Mouse (Mus musculus) MEL (cell line): ENCODE measurements around the gene Oip5. TPM values are rescaled to one million over a fixed set of nuclear protein-coding genes. Genes with fewer than 3 reads are reported as not detected.

ENCODE experiments used
- DNase-seq: peaks from one replicate; pipeline ENCODE4 v3.0.0; 2011; ENCODE audit warnings: low read depth, low spot score
- H3K27ac ChIP-seq: 2 replicates; pipeline ENCODE4 v1.5.1; 2012; ENCODE audit warnings: low read depth, mild to moderate bottlenecking, control low read depth, low read length, moderate library complexity; ENCODE audit not compliant: control insufficient read depth
- H3K27me3 ChIP-seq, 2 experiments: fragments of 150-350 bp in 1 of 2; sonication (generic) in 1 of 2; 2 replicates each; pipeline ENCODE4 v1.6.1; 2012; ENCODE audit warnings: low read length in 2 of 2, mild to moderate bottlenecking in 2 of 2, improper control_type of control experiment in 1 of 2, moderate library complexity in 1 of 2; ENCODE audit not compliant: insufficient read depth in 2 of 2, control insufficient read depth in 1 of 2
- H3K36me3 ChIP-seq, 2 experiments: 2 replicates each; pipeline ENCODE4 v1.6.1; 2012 to 2014; ENCODE audit warnings: low read length in 2 of 2, improper control_type of control experiment in 1 of 2, inconsistent platforms in 1 of 2, mild to moderate bottlenecking in 1 of 2; ENCODE audit not compliant: insufficient read depth in 2 of 2, control insufficient read depth in 1 of 2
- H3K4me1 ChIP-seq, 2 experiments: fragments of 150-350 bp in 1 of 2; sonication (generic) in 1 of 2; 2 replicates each; pipeline ENCODE4 v1.6.1; 2012; ENCODE audit warnings: low read length in 2 of 2, improper control_type of control experiment in 1 of 2, mild to moderate bottlenecking in 1 of 2; ENCODE audit not compliant: insufficient read depth in 2 of 2, control insufficient read depth in 1 of 2
- H3K4me3 ChIP-seq, 2 experiments: fragments of 150-350 bp in 1 of 2; sonication (generic) in 1 of 2; 2 replicates each; pipeline ENCODE4 v1.5.1; 2012; ENCODE audit warnings: low read depth in 2 of 2, low read length in 2 of 2, mild to moderate bottlenecking in 2 of 2, moderate library complexity in 2 of 2, control low read depth in 1 of 2, improper control_type of control experiment in 1 of 2; ENCODE audit not compliant: control insufficient read depth in 1 of 2, insufficient read depth in 1 of 2
- H3K79me2 ChIP-seq: 2 replicates; pipeline ENCODE4 v1.6.1; 2012; ENCODE audit warnings: mild to moderate bottlenecking, low read length, moderate library complexity; ENCODE audit not compliant: control insufficient read depth, poor library complexity, insufficient read depth
- H3K9ac ChIP-seq: 2 replicates; pipeline ENCODE4 v1.6.1; 2012; ENCODE audit warnings: low read depth, mild to moderate bottlenecking, control low read depth, low read length, moderate library complexity; ENCODE audit not compliant: control insufficient read depth, poor library complexity, severe bottlenecking
- H3K9me3 ChIP-seq: fragments of 150-350 bp; sonication (generic); replicated peaks from 2 replicates; pipeline ENCODE4 v1.6.1; 2012; ENCODE audit warnings: mild to moderate bottlenecking, low read length, improper control_type of control experiment, moderate library complexity; ENCODE audit not compliant: insufficient read depth
- EP300 ChIP-seq, 2 experiments: IDR thresholded peaks; 2 replicates each; pipeline ENCODE4 v1.6.1; 2011; ENCODE audit warnings: improper control_type of control experiment in 2 of 2, low read length in 2 of 2, low read depth in 1 of 2, mild to moderate bottlenecking in 1 of 2
- GATA1 ChIP-seq: IDR thresholded peaks from 2 replicates; pipeline ENCODE4 v1.6.1; 2011; ENCODE audit warnings: low read depth, low read length, improper control_type of control experiment
- JUND ChIP-seq: IDR thresholded peaks from 2 replicates; pipeline ENCODE4 v1.6.1; 2011; ENCODE audit warnings: low read depth, mild to moderate bottlenecking, improper control_type of control experiment, low read length
- MAZ ChIP-seq: IDR thresholded peaks from 2 replicates; pipeline ENCODE4 v1.6.1; 2012; ENCODE audit warnings: low read depth, mild to moderate bottlenecking, inconsistent platforms, low read length, improper control_type of control experiment
- MYC ChIP-seq: IDR thresholded peaks from 2 replicates; pipeline ENCODE4 v1.6.1; 2011; ENCODE audit warnings: low read depth, mild to moderate bottlenecking, low read length, improper control_type of control experiment, moderate library complexity
- RCOR1 ChIP-seq: IDR thresholded peaks from 2 replicates; pipeline ENCODE4 v1.6.1; 2012; ENCODE audit warnings: low read depth, mild to moderate bottlenecking, inconsistent platforms, low read length, improper control_type of control experiment
- SIN3A ChIP-seq: IDR thresholded peaks from 2 replicates; pipeline ENCODE4 v1.6.1; 2012; ENCODE audit warnings: low read length, improper control_type of control experiment, inconsistent platforms
- TAL1 ChIP-seq: IDR thresholded peaks from 2 replicates; pipeline ENCODE4 v1.6.1; 2012; ENCODE audit warnings: mild to moderate bottlenecking, inconsistent platforms, low read length, moderate library complexity, mixed read lengths
- UBTF ChIP-seq: IDR thresholded peaks from 2 replicates; pipeline ENCODE4 v1.6.1; 2012; ENCODE audit warnings: low read depth, mild to moderate bottlenecking, inconsistent platforms, low read length, improper control_type of control experiment, moderate library complexity, borderline replicate concordance; ENCODE audit not compliant: insufficient read depth
- USF1 ChIP-seq: IDR thresholded peaks from 2 replicates; pipeline ENCODE4 v1.6.1; 2014; ENCODE audit warnings: low read depth, mild to moderate bottlenecking, inconsistent platforms, low read length, improper control_type of control experiment, moderate library complexity
- USF2 ChIP-seq, 2 experiments: IDR thresholded peaks; 2 replicates each; pipeline ENCODE4 v1.6.1; 2011 to 2012; ENCODE audit warnings: improper control_type of control experiment in 2 of 2, low read length in 2 of 2, borderline replicate concordance in 1 of 2, inconsistent platforms in 1 of 2, low read depth in 1 of 2, mild to moderate bottlenecking in 1 of 2; ENCODE audit not compliant: insufficient read depth in 1 of 2
- ZC3H11A ChIP-seq: IDR thresholded peaks from 2 replicates; pipeline ENCODE4 v1.6.1; 2012; ENCODE audit warnings: low read depth, mild to moderate bottlenecking, inconsistent platforms, low read length, improper control_type of control experiment
- ZMIZ1 ChIP-seq: IDR thresholded peaks from 2 replicates; pipeline ENCODE4 v1.6.1; 2012; ENCODE audit warnings: low read depth, mild to moderate bottlenecking, inconsistent platforms, low read length, improper control_type of control experiment, moderate library complexity
- ZNF384 ChIP-seq: IDR thresholded peaks from 2 replicates; pipeline ENCODE4 v1.6.1; 2012; ENCODE audit warnings: low read depth, mild to moderate bottlenecking, inconsistent platforms, low read length, improper control_type of control experiment
- polyA plus RNA-seq, 2 experiments: library from polyadenylated mRNA; stranded (reverse) in 1 of 2; unstranded in 1 of 2; fragments of >175 nt in 1 of 2; fragments of >200 nt in 1 of 2; gene quantifications; 2 replicates each; pipeline versions ENCODE4 v1.2.1 to v1.2.4; 2012; ENCODE audit warnings: low replicate concordance in 2 of 2, low read depth in 1 of 2; ENCODE audit not compliant: insufficient read length in 2 of 2, insufficient read depth in 1 of 2, missing spikeins in 1 of 2
- total RNA-seq: library from RNA; depleted of rRNA; stranded (reverse); fragments of 300-350 nt; gene quantifications from 2 replicates; pipeline ENCODE4 v1.2.3, GENCODE M21; 2012; rRNA removed

Gene Oip5
- total and polyA plus RNA-seq, 3 experiments = 18.1 to 29.6 TPM; not detected in 1

GRCm38 (mm10) chr2:119566182-119566855 lies 52.0 kb downstream of the Oip5 start:
- TF ChIP-seq ZMIZ1 = no peak
- no peak for TF ChIP-seq TAL1
- no peak for TF ChIP-seq USF2 (IDR thresholded peaks at IDR 0.05; ENCODE audit: borderline replicate concordance in 1 of 2, insufficient read depth in 1 of 2, low read depth in 1 of 2, low read length in 2 of 2)
- no peak for TF ChIP-seq UBTF
- no peak for TF ChIP-seq USF1
- TF ChIP-seq ZNF384 = peak; percentile 39; the same call in 1 of the 2 replicates
- TF ChIP-seq JUND = no peak
- TF ChIP-seq, all 39 proteins: peak for 1
- H3K36me3 ChIP-seq = no peaks in the 10 kb centered on the region; a peak in 3 of 4 replicates
- H3K4me3 ChIP-seq = no peak overlapping the region
- no peak for DNase-seq
- H3K9ac ChIP-seq = no peak overlapping the region
- H3K27me3 ChIP-seq = no peaks in the 10 kb centered on the region
- H3K27ac ChIP-seq = no peak overlapping the region
- H3K9me3 ChIP-seq = no peaks in the 10 kb centered on the region
- H3K79me2 ChIP-seq = no peaks in the 10 kb centered on the region; the same call in 1 of the 2 replicates
- H3K4me1 ChIP-seq = no peaks in the 10 kb centered on the region

DNA sequence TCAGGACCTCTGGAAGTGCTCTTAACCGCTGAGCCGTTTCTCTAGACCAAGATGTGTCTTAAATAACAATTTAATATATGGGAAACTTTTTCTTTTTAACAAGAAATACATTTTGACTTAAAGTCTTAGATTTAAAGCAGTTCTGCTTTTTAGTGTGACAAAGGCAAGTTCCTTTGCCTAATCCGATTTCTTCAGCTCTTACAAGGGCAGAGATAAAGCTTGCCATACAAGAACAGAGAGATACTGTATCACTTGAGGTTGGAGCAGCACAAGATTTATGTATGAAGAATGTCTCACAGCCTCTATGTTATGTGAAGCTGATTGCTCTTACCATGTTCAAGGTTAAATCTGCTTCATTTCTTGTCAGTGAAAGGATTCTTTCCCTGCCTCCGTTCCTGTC lies 53.0 kb downstream of the Oip5 start:
- no peak overlapping the region for H3K4me3 ChIP-seq
- no peak overlapping the region for H3K9ac ChIP-seq
- TF ChIP-seq EP300 (IDR thresholded peaks at IDR 0.05; ENCODE audit: low read depth in 1 of 2, low read length in 2 of 2) = 0 out of 4 replicates have a peak, but pooled peaks of 1 of the 2 experiments have one; percentile 10
- peak; percentile 81; the same call in 1 of the 2 replicates for TF ChIP-seq RCOR1
- TF ChIP-seq GATA1 = peak; percentile 59
- no peak for TF ChIP-seq SIN3A
- no peak for TF ChIP-seq MYC
- TF ChIP-seq, all 39 proteins: peak for 3
- Histone ChIP-seq H3K27ac (no peak overlapping the region), H3K79me2 (no peaks in the 10 kb centered on the region; the same call in 1 of the 2 replicates), H3K27me3 (no peaks in the 10 kb centered on the region), H3K36me3 (peaks cover 0 to 2% of the 10 kb centered on the region in 2 experiments; a peak in 3 of 4 replicates), H3K9me3 (no peaks in the 10 kb centered on the region), H3K4me1 (no peaks in the 10 kb centered on the region)
- no peak for DNase-seq

DNA sequence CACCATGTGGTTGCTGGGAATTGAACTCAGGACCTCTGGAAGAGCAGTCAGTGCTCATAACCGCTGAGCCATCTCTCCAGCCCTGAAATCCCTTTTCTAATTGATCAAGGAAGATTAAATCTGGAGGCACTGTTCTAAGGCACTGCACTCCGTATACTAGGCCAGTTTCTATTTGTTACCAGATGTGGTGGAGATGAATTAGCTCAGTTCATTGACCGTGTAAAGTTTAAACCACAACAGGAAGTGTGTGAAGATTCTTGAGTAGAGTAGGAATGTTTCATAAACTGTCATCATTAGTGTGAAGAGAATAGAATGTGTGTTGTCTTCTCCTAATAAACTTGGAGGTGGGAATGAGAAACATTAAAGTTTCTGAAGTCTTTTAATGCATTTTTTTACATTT lies 56.5 kb downstream of the Oip5 start:
- H3K36me3 ChIP-seq = peaks cover 0 to 2% of the 10 kb centered on the region in 2 experiments
- H3K79me2 ChIP-seq = peaks cover 4% of the 10 kb centered on the region; the same call in 1 of the 2 replicates
- peak; percentile 34 for DNase-seq

More for the DNA sequence above, 56.5 kb downstream of the Oip5 start:
- 0 out of 2 replicates have a peak overlapping the region, but pooled peaks have one; percentile 30 for H3K27ac ChIP-seq
- H3K9me3 ChIP-seq = no peaks in the 10 kb centered on the region
- H3K9ac ChIP-seq = no peak overlapping the region
- TF ChIP-seq ZC3H11A (no peak), MAZ (no peak), SIN3A (0 out of 2 replicates have a peak, but pooled peaks have one; percentile 21)
- H3K4me3 ChIP-seq = no peak overlapping the region
- H3K4me1 ChIP-seq = peaks cover 0 to 6% of the 10 kb centered on the region in 2 experiments; a peak in 2 of 4 replicates
- no peaks in the 10 kb centered on the region for H3K27me3 ChIP-seq

Other genes starting within 250 kb of the Oip5 start
- 13.9 and 16.3 TPM in 2 replicates for gene Ino80, start 140.8 kb downstream of the Oip5 start, total RNA-seq
- 10 to 100 TPM; 23.1 to 37.9 TPM for gene Ino80, start 140.8 kb downstream of the Oip5 start, polyA plus RNA-seq
- 0.27 and 0.29 TPM in 2 replicates for gene Exd1, start 70.8 kb downstream of the Oip5 start, total RNA-seq
- gene Exd1, start 70.8 kb downstream of the Oip5 start, polyA plus RNA-seq = under 1 TPM in 1 of 2 experiments, not detected in 1; 0.88 TPM
- gene Chp1, start 70.8 kb downstream of the Oip5 start, total RNA-seq = 32.5 and 35.4 TPM in 2 replicates
- 10 to 100 TPM in 1 of 2 experiments, not detected in 1; 74.8 TPM for gene Chp1, start 70.8 kb downstream of the Oip5 start, polyA plus RNA-seq
- 17.0 and 25.0 TPM in 2 replicates for gene Nusap1, start 171 bp downstream of the Oip5 start, total RNA-seq
- gene Nusap1, start 171 bp downstream of the Oip5 start, polyA plus RNA-seq = 10 to 100 TPM in 1 of 2 experiments, not detected in 1; 28.2 TPM
- 25.3 and 25.8 TPM in 2 replicates for gene Ndufaf1, start 44.4 kb upstream of the Oip5 start, total RNA-seq
- gene Ndufaf1, start 44.4 kb upstream of the Oip5 start, polyA plus RNA-seq = 10 to 100 TPM in 1 of 2 experiments, not detected in 1; 18.0 TPM
- 10.6 and 12.8 TPM in 2 replicates for gene Rtf1, start 56.6 kb upstream of the Oip5 start, total RNA-seq
- 10 to 100 TPM in 1 of 2 experiments, not detected in 1; 46.0 TPM for gene Rtf1, start 56.6 kb upstream of the Oip5 start, polyA plus RNA-seq
- gene Itpka, start 123.9 kb upstream of the Oip5 start, total RNA-seq = 1.8 and 2.1 TPM in 2 replicates
- 1 to 10 TPM in 1 of 2 experiments, not detected in 1; 3.1 TPM for gene Itpka, start 123.9 kb upstream of the Oip5 start, polyA plus RNA-seq
- 0.23 and 0.33 TPM in 2 replicates for gene Ltk, start 142.0 kb upstream of the Oip5 start, total RNA-seq
- gene Ltk, start 142.0 kb upstream of the Oip5 start, polyA plus RNA-seq = 1 to 10 TPM in 1 of 2 experiments, not detected in 1; 2.5 TPM
- 12.9 and 13.6 TPM in 2 replicates for gene Rpap1, start 169.1 kb upstream of the Oip5 start, total RNA-seq
- 10 to 100 TPM in 1 of 2 experiments, not detected in 1; 26.8 TPM for gene Rpap1, start 169.1 kb upstream of the Oip5 start, polyA plus RNA-seq
- 11.0 and 11.2 TPM in 2 replicates for gene Tyro3, start 179.3 kb upstream of the Oip5 start, total RNA-seq
- 10 to 100 TPM in 1 of 2 experiments, not detected in 1; 15.2 TPM for gene Tyro3, start 179.3 kb upstream of the Oip5 start, polyA plus RNA-seq